Mouse (Mus musculus) liver, embryonic 13.5 days (tissue): ENCODE data around the gene Fgf18. TPM values are rescaled to one million over a fixed set of nuclear protein-coding genes. Genes with fewer than 3 reads are reported as not detected.
A peak's percentile ranks its signal among the peaks of the same experiment; 100 is the strongest.

Experiments
- ATAC-seq: fragments of 200-750 bp; cut with Nextera tagmentation; 2 replicates; pipeline ENCODE4 v1.8.0; 2017; ENCODE audit warnings: low read depth, mild to moderate bottlenecking, moderate number of reproducible peaks, moderate library complexity
- DNase-seq: peaks from one replicate; pipeline ENCODE4 v3.0.0; 2022
- H3K27ac ChIP-seq: fragments of 300-500 bp; sonication (generic); 2 replicates; pipeline ENCODE4 v1.5.1; 2015; ENCODE audit warnings: moderate library complexity, mild to moderate bottlenecking, inconsistent platforms
- H3K27me3 ChIP-seq: fragments of 300-500 bp; sonication (generic); 2 replicates; pipeline ENCODE4 v1.6.1; 2015; ENCODE audit warnings: mild to moderate bottlenecking, inconsistent platforms
- H3K36me3 ChIP-seq: fragments of 300-500 bp; sonication (generic); 2 replicates; pipeline ENCODE4 v1.6.1; 2015; ENCODE audit warnings: mild to moderate bottlenecking, inconsistent platforms
- H3K4me1 ChIP-seq: fragments of 300-500 bp; sonication (generic); replicated peaks from 2 replicates; pipeline ENCODE4 v1.6.1; 2015; ENCODE audit warnings: inconsistent platforms
- H3K4me2 ChIP-seq: fragments of 300-500 bp; sonication (generic); 2 replicates; pipeline ENCODE4 v1.6.1; 2015; ENCODE audit warnings: inconsistent platforms, mild to moderate bottlenecking, moderate library complexity
- H3K4me3 ChIP-seq: fragments of 300-500 bp; sonication (generic); replicated peaks from 2 replicates; pipeline ENCODE4 v1.5.1; 2015; ENCODE audit warnings: mild to moderate bottlenecking, inconsistent platforms
- H3K9ac ChIP-seq: fragments of 300-500 bp; sonication (generic); 2 replicates; pipeline ENCODE4 v1.6.1; 2015; ENCODE audit warnings: mild to moderate bottlenecking, inconsistent platforms
- H3K9me3 ChIP-seq: fragments of 300-500 bp; sonication (generic); replicated peaks from 2 replicates; pipeline ENCODE4 v1.6.1; 2016; ENCODE audit warnings: inconsistent platforms
- WGBS: fragments of 180-500 bp; shearing (Covaris S2); methylation state at CpG from one replicate; pipeline ENCODE4 v1.1.7; 2015; ENCODE audit not compliant: insufficient replicate concordance; 5-methylcytosine and 5-hydroxymethylcytosine counted together
- polyA plus RNA-seq: library from polyadenylated mRNA; unstranded; fragments of >200 nt; fragmentation: Nextera tagmentation; extraction: Ambion mirVana; gene quantifications from 2 replicates; pipeline ENCODE4 v1.2.1, GENCODE M21; 2015

The Fgf18 gene
- polyA plus RNA-seq, 1 experiment from 2014 or later = 0.33 TPM

DNA sequence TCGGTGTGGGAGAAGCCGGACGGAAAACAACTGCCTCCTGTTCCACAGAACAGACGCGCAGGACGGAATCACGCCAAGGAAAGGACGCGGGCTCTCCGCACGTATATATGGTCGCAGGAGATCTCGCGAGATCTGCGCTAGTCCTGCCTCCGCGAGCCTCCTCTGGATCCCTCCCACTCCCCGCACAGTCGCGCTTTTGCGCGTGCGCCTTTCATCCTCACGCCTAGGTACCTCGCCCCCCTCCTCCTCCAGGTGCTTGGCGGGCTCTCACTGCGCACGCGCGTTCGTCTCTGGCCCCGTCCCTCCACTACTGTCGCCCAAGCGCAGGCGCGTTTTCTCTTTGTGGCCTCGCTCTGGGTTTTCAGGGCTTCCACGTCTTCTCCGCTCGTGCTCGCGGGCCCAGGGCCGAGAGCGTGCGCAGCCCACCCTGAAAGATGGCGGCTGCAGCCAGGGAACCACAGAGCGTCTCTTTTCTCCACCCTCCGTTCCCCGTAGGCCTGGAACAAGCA, 15.9 kb upstream of the Fgf18 start, which contains the start of gene Npm1:
Npm1 (minus strand) TSS at position 209 of the 509 bp plus-strand sequence.
- no peaks in the 10 kb centered on the region for H3K9me3 ChIP-seq
- peaks cover 44% of the 10 kb centered on the region for H3K4me1 ChIP-seq
- ATAC-seq (peak; percentile 95), DNase-seq (peak; percentile 98)
- H3K27me3 ChIP-seq = peaks cover 13% of the 10 kb centered on the region; the same call in 1 of the 2 replicates
- H3K27ac ChIP-seq = peak within 1 kb of the TSS; percentile 89
- 3% methylated on average over 49 of the region's 49 CpGs for WGBS
- peak within 1 kb of the TSS; percentile 95 for H3K4me2 ChIP-seq
- peak within 1 kb of the TSS; percentile 95 for H3K9ac ChIP-seq
- peaks cover 33% of the 10 kb centered on the region for H3K36me3 ChIP-seq
- H3K4me3 ChIP-seq = peak within 1 kb of the TSS; percentile 94

DNA sequence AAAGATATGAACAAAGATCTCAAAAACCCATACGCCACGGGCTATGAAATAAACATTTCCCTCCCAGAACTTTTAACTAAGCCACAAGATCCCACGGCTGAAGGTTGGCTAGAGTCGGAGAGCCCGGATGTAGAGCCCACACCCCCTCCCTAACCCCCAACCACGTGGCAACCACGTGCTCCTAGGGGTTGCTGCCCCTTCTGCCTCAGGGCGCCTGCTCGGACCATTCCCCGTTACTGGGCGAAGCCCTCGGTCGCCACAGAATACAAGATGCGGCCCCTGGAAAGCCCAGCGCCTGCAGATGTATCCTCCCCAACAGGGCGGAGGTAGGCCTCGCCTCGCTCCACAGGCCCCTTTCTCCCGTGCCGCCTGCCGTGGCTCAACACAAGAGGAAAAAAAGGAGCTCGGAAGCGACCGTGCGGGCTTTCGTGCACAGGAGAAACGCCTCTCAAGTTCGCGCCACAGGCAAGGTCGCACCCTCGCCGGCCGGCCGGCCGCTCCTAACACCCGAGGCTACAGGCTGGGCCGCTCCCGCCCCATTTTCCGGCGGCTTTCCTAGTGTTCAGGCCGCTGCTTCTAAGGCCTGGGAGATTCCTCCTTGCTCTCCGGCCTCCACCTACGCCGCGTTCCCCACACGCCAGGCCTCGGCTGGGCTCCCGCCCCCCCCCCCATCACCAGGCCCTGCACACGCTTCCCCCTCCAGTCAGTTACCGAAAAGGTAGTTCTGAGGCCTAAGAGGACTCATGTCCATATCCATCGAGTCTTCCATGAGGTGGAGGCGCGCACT, 15.2 kb upstream of the Fgf18 start:
- H3K4me3 ChIP-seq = peak overlapping the region; percentile 94
- ATAC-seq (peak; percentile 33), DNase-seq (peak; percentile 44)
- peak overlapping the region; percentile 95 for H3K4me2 ChIP-seq
- H3K36me3 ChIP-seq = peaks cover 40% of the 10 kb centered on the region
- H3K4me1 ChIP-seq = peaks cover 44% of the 10 kb centered on the region
- peak overlapping the region; percentile 85 for H3K27ac ChIP-seq
- WGBS = 2% methylated on average over 50 of the region's 53 CpGs
- H3K9ac ChIP-seq = peak overlapping the region; percentile 95
- H3K27me3 ChIP-seq = peaks cover 6% of the 10 kb centered on the region; the same call in 1 of the 2 replicates
- H3K9me3 ChIP-seq = no peaks in the 10 kb centered on the region

DNA sequence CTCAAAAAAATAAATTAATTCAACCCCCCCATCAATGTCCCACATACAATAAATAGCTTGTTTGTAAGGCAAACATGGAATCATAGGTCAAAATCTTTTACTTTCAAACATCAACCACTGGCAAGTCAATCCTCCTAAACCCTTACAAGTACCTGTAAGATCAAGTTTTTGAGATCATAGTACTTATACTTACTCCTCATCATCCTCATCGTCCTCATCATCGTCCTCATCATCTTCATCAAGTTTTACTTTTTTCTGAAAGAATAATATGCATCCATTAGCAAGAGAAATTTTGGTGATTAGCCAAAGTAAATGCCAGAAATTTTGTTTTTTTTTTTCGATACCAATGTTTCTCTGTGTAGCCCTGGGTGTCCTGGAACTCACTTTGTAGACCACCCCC, 12.5 kb upstream of the Fgf18 start:
- Histone ChIP-seq H3K4me3 (peak overlapping the region; percentile 14), H3K36me3 (peaks cover 61% of the 10 kb centered on the region)

DNA sequence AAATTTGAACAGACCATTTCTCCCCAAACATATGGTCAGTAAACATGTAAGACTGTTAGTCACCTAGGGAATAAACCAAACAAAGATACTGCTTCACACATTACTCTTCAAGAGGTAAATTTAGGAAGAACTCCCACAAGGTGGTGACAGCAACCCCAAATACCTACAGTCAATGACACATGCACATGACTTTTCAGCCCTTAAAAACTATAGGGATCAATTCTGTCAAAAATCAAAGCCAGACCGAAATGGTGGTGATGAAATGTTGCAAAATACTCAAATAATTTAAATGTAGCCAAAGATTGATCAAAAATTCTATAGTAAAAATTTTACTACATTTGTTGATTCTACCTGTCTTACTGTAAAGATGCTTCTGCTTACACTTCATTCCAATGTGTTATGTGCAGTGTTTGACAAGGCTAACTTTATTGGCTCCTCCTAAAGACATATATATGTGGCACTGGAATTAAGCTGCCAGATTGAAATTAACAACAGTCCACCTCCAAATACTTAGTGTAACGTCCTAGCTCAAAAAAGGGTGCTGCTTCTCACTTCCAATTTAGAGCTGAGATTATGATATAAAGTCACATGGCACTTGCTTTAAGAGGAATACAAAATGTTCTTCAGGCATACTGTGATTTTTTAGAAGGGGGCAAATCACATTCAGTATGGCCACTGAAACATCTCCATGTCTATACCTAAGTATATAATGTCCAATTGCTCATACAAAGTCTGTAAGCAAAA, 10.4 kb upstream of the Fgf18 start:
- no peak overlapping the region for H3K27ac ChIP-seq
- DNase-seq (no peak), ATAC-seq (no peak)
- H3K9me3 ChIP-seq = no peaks in the 10 kb centered on the region
- H3K36me3 ChIP-seq = peaks cover 78% of the 10 kb centered on the region
- peaks cover 34% of the 10 kb centered on the region for H3K4me1 ChIP-seq
- H3K9ac ChIP-seq = no peak overlapping the region
- no peak overlapping the region for H3K4me3 ChIP-seq
- WGBS = 68% methylated on average over 2 of the region's 2 CpGs
- H3K27me3 ChIP-seq = no peaks in the 10 kb centered on the region
- H3K4me2 ChIP-seq = no peak overlapping the region

More for the DNA sequence above, 12.5 kb upstream of the Fgf18 start:
- Histone ChIP-seq H3K27me3 (no peaks in the 10 kb centered on the region), H3K4me1 (peaks cover 44% of the 10 kb centered on the region), H3K4me2 (peak overlapping the region; percentile 95), H3K9ac (peak overlapping the region; percentile 36; the same call in 1 of the 2 replicates), H3K9me3 (no peaks in the 10 kb centered on the region), H3K27ac (no peak overlapping the region)
- DNase-seq (no peak), ATAC-seq (no peak)
- WGBS = 66% methylated on average over 3 of the region's 3 CpGs

DNA sequence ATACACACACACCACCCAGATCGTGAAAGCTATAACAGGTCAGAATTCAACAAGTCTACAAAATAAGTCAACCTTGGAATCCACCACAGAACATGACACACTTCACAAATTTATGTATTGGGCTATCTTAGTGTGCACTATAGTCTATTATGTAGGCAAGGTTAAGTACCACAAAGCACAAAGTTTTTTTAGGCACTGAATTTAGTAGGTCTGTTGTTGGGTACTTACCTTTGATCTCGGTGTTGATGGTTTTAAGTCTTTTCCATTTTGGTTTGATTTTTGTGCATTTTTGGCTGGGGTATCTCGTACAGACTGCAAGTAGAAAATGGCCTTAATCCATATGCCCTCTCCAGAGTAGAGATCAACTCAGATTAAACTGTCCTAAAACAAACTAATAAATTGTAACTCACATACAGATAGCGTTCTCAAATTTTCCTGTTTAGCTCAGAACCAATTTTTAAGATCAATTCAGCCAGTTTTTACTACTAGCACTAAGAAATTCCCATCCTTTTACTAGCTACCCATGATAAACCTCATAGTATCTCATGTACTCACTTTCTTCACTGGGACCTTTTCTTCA, 9.3 kb upstream of the Fgf18 start:
- WGBS = 76% methylated on average over 4 of the region's 4 CpGs
- H3K9ac ChIP-seq = no peak overlapping the region
- H3K4me3 ChIP-seq = no peak overlapping the region
- no peak overlapping the region for H3K4me2 ChIP-seq
- H3K4me1 ChIP-seq = peaks cover 25% of the 10 kb centered on the region
- DNase-seq (no peak), ATAC-seq (no peak)
- H3K36me3 ChIP-seq = peaks cover 88% of the 10 kb centered on the region
- H3K9me3 ChIP-seq = no peaks in the 10 kb centered on the region
- no peak overlapping the region for H3K27ac ChIP-seq
- no peaks in the 10 kb centered on the region for H3K27me3 ChIP-seq

DNA sequence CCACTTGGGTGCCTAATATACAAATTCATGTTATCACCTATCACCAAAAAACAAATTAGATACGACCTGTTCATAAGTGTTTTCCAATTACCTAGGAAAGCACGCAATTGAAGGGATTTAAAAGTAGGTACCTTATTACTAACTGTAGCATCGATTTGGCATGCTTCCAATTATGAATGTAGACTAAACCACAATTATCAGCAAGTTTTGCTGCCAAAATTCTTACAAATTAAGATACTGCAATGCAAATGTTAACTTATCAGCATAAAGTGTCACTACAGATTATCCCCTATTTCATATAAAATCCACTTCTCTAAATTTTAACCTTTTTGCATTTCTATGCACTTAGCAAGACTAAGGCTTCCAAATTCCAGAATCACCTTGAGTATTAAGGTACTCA, 7.3 kb upstream of the Fgf18 start:
- Histone ChIP-seq H3K27ac (no peak overlapping the region), H3K4me3 (no peak overlapping the region), H3K9ac (no peak overlapping the region), H3K27me3 (0 out of 2 replicates have a peak, but pooled peaks cover 1% of the 10 kb centered on the region), H3K4me1 (peaks cover 5% of the 10 kb centered on the region), H3K36me3 (peaks cover 86% of the 10 kb centered on the region), H3K4me2 (no peak overlapping the region), H3K9me3 (no peaks in the 10 kb centered on the region)
- ATAC-seq (no peak), DNase-seq (no peak)
- 84% methylated on average over 3 of the region's 3 CpGs for WGBS

DNA sequence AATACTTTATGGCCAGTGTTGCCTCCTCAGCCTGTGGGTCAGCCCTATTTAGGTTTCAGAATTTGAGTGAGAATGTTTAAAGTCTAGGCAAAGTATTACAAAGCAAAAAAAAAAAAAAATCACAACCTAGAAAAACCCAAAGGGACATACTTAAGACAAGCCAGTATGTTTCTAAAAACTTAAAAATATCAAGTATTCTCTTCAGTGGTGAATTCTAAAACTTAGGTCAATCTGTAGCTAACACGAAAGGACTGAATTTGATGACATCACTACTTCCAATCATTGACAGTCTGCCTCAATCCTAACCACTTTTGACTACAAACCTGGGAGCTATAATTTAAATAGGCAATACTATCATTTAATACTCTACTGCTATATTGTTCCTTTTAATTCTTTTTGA, 5.8 kb upstream of the Fgf18 start:
- peaks cover 3% of the 10 kb centered on the region for H3K4me1 ChIP-seq
- WGBS = 82% methylated on average over 1 of the region's 1 CpGs
- H3K9me3 ChIP-seq = no peaks in the 10 kb centered on the region
- H3K4me3 ChIP-seq = no peak overlapping the region
- no peak overlapping the region for H3K27ac ChIP-seq
- H3K9ac ChIP-seq = no peak overlapping the region
- no peak for DNase-seq
- ATAC-seq = no peak
- H3K36me3 ChIP-seq = peaks cover 74% of the 10 kb centered on the region
- H3K4me2 ChIP-seq = no peak overlapping the region
- H3K27me3 ChIP-seq = peaks cover 15% of the 10 kb centered on the region

DNA sequence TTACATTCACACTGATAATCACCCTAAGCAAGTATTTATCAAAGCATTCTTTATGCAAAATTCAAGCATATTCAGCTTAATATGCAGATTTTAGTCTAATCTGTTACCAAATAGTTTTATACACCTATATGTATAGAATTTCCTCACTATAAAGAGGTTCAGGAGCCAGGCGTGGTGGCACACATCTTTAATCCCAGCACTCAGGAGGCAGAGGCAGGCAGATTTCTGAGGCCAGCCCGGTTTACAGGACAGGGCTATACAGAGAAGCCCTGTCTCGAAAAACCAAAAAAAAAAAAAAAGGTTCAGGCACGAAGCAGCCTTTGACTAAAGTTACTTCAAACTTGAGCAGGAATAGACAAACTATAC, 4.6 kb upstream of the Fgf18 start:
- H3K9me3 ChIP-seq = no peaks in the 10 kb centered on the region
- ATAC-seq (no peak), DNase-seq (no peak)
- H3K4me1 ChIP-seq = peaks cover 15% of the 10 kb centered on the region
- WGBS = 69% methylated on average over 4 of the region's 4 CpGs
- H3K4me3 ChIP-seq = no peak overlapping the region
- peaks cover 27% of the 10 kb centered on the region for H3K27me3 ChIP-seq
- H3K9ac ChIP-seq = no peak overlapping the region
- H3K4me2 ChIP-seq = no peak overlapping the region
- no peak overlapping the region for H3K27ac ChIP-seq
- H3K36me3 ChIP-seq = peaks cover 65% of the 10 kb centered on the region

DNA sequence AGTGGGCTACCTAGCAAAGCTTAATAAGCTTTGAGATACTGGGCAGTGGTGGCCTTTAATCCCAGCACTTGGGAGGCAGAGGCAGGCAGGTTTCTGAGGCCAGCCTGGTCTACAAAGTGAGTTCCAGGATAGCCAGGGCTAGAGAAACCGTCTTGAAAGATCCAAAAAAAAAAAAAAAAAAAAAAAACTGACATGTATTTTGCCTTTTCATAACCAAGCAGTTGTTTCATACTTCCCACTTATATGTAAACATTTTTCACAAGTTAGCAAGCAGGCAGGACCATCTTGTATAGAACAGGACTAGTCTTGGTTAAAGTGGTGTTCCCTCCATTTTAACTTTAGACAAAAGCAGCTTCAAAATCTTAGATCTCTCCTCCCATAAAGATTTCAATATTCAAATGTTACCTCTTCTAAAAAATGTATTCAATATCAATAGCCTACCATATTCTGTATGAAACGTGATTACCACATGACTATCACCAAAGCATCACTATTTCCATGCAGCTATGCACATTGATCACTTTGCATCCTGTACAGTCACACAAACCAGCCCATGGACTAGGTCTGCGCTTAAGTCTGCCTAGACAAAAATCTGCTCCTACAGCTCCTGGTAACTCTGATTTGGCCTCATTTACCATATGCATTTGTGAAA, 4.1 kb upstream of the Fgf18 start:
- no peak overlapping the region for H3K4me2 ChIP-seq
- no peak overlapping the region for H3K27ac ChIP-seq
- ATAC-seq (no peak), DNase-seq (no peak)
- no peaks in the 10 kb centered on the region for H3K9me3 ChIP-seq
- H3K4me1 ChIP-seq = peaks cover 17% of the 10 kb centered on the region
- 46% methylated on average over 3 of the region's 3 CpGs for WGBS
- peaks cover 32% of the 10 kb centered on the region for H3K27me3 ChIP-seq
- H3K4me3 ChIP-seq = no peak overlapping the region
- no peak overlapping the region for H3K9ac ChIP-seq
- H3K36me3 ChIP-seq = peaks cover 60% of the 10 kb centered on the region

DNA sequence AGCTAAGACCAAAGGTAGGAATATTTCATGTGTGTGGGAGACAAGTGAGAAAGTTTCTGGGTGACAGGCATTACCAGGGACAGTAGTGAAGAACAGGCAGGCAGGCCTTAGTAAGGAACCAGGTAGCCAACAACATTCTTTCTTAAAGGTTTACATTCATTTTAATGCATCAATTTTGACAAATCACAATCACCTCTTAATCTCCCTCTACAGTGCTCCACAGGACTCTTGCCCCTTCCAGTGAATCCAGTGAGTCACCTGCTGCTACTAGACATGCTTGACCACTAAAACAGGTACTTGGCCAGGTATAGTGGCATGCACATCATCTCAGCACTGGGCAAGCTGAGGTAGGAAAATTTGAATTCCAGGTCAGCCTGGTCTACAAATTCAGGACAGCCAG, 3.2 kb upstream of the Fgf18 start:
- H3K27me3 ChIP-seq = peaks cover 41% of the 10 kb centered on the region
- H3K4me3 ChIP-seq = no peak overlapping the region
- ATAC-seq (no peak), DNase-seq (no peak)
- H3K27ac ChIP-seq = no peak overlapping the region
- H3K9me3 ChIP-seq = no peaks in the 10 kb centered on the region
- H3K9ac ChIP-seq = no peak overlapping the region
- no peak overlapping the region for H3K4me2 ChIP-seq
- peaks cover 17% of the 10 kb centered on the region for H3K4me1 ChIP-seq
- H3K36me3 ChIP-seq = peaks cover 53% of the 10 kb centered on the region

DNA sequence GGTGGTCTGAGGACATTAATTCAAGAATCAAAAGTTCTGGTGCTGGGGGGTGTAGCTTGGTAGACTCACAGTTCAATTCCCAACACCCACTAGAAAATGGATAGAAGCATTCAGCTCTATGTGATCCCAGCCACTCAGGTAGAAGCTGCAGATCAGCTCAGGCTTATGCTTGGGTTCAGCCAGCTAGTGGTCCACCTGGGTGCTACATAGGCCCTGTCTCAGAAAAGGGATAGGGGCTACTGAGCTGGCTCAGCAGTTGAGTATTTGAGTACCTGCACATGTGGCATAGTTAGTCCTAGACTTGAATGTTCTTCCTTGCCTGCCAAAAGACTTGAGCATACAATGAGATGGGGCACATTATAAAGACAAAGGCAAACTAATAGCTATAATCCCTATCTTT, 2.3 kb upstream of the Fgf18 start:
- H3K4me1 ChIP-seq = peaks cover 17% of the 10 kb centered on the region
- DNase-seq (no peak), ATAC-seq (no peak)
- H3K4me2 ChIP-seq = no peak overlapping the region
- no peaks in the 10 kb centered on the region for H3K9me3 ChIP-seq
- H3K4me3 ChIP-seq = no peak overlapping the region
- peaks cover 46% of the 10 kb centered on the region for H3K36me3 ChIP-seq
- H3K27ac ChIP-seq = no peak overlapping the region
- H3K9ac ChIP-seq = no peak overlapping the region
- H3K27me3 ChIP-seq = peaks cover 50% of the 10 kb centered on the region
